Mouse (Mus musculus) kidney, embryonic 16.5 days (tissue): ENCODE measurements around the gene Metap1d. TPM values are rescaled to one million over a fixed set of nuclear protein-coding genes. Genes with fewer than 3 reads are reported as not detected.

ENCODE experiments used
- ATAC-seq: fragments of 200-750 bp; cut with Nextera tagmentation; 2 replicates; pipeline ENCODE4 v1.8.0; 2017; ENCODE audit warnings: moderate TSS enrichment; ENCODE audit not compliant: low FRiP score, low TSS enrichment
- H3K27ac ChIP-seq: fragments of 300-500 bp; sonication (generic); 2 replicates; pipeline ENCODE4 v1.5.1; 2014; ENCODE audit warnings: low read length
- H3K27me3 ChIP-seq: fragments of 300-500 bp; sonication (generic); 2 replicates; pipeline ENCODE4 v1.6.1; 2014; ENCODE audit warnings: low read length, control low read depth, mixed read lengths; ENCODE audit not compliant: insufficient read depth
- H3K36me3 ChIP-seq: fragments of 300-500 bp; sonication (generic); 2 replicates; pipeline ENCODE4 v1.6.1; 2014; ENCODE audit warnings: low read length, control low read depth, mixed read lengths; ENCODE audit not compliant: insufficient read depth
- H3K4me1 ChIP-seq: fragments of 300-500 bp; sonication (generic); 2 replicates; pipeline ENCODE4 v1.6.1; 2014; ENCODE audit warnings: low read length, control low read depth, mixed read lengths; ENCODE audit not compliant: insufficient read depth
- H3K4me2 ChIP-seq: fragments of 300-500 bp; sonication (generic); replicated peaks from 2 replicates; pipeline ENCODE4 v1.6.1; 2014; ENCODE audit warnings: low read depth, low read length
- H3K4me3 ChIP-seq: fragments of 300-500 bp; sonication (generic); 2 replicates; pipeline ENCODE4 v1.5.1; 2014; ENCODE audit warnings: mild to moderate bottlenecking, low read length
- H3K9ac ChIP-seq: fragments of 300-500 bp; sonication (generic); replicated peaks from 2 replicates; pipeline ENCODE4 v1.6.1; 2014; ENCODE audit warnings: low read length
- H3K9me3 ChIP-seq: fragments of 300-500 bp; sonication (generic); 2 replicates; pipeline ENCODE4 v1.6.1; 2016; ENCODE audit warnings: low read length, control low read depth
- WGBS: fragments of 180-500 bp; shearing (Covaris S2); extraction: QIAGEN DNeasy Blood & Tissue Kit; methylation state at CpG from one replicate; pipeline ENCODE4 v1.1.7; 2014; 5-methylcytosine and 5-hydroxymethylcytosine counted together
- polyA plus RNA-seq: library from polyadenylated mRNA; unstranded; fragments of >200 nt; fragmentation: Nextera tagmentation; extraction: Ambion mirVana; gene quantifications from 2 replicates; pipeline ENCODE4 v1.2.1, GENCODE M21; 2015

Gene Metap1d
- polyA plus RNA-seq, 1 experiment from 2014 or later: 46.9 TPM

- Histone ChIP-seq H3K4me3 (peak overlapping the region; percentile 55), H3K36me3 (no peaks in the 10 kb centered on the region), H3K27me3 (peaks cover 100% of the 10 kb centered on the region), H3K4me1 (peaks cover 15% of the 10 kb centered on the region), H3K9me3 (no peaks in the 10 kb centered on the region), H3K27ac (no peak overlapping the region), H3K4me2 (peak overlapping the region; percentile 93), H3K9ac (0 out of 2 replicates have a peak overlapping the region, but pooled peaks have one; percentile 19)
- under 1% methylated on average over 60 of the region's 60 CpGs for WGBS
- ATAC-seq: peak; percentile 91
These were observed 76.7 kb downstream of the Metap1d start for GRCm38 (mm10) chr2:71529511-71530351.

- Histone ChIP-seq H3K9me3 (no peaks in the 10 kb centered on the region), H3K9ac (no peak overlapping the region), H3K27me3 (peaks cover 98% of the 10 kb centered on the region), H3K4me3 (no peak overlapping the region), H3K36me3 (no peaks in the 10 kb centered on the region), H3K27ac (no peak overlapping the region), H3K4me1 (peaks cover 15% of the 10 kb centered on the region), H3K4me2 (no peak overlapping the region)
- ATAC-seq: no peak
- under 1% methylated on average over 34 of the region's 34 CpGs for WGBS
These were observed 77.5 kb downstream of the Metap1d start for GRCm38 (mm10) chr2:71530391-71531123.

GRCm38 (mm10) chr2:71531124-71531590 is 78.1 kb downstream of the Metap1d start:
- Histone ChIP-seq H3K4me2 (no peak overlapping the region), H3K36me3 (no peaks in the 10 kb centered on the region)
- ATAC-seq: no peak

GRCm38 (mm10) chr2:71531990-71532970 is 79.2 kb downstream of the Metap1d start:
- Histone ChIP-seq H3K9ac (no peak overlapping the region), H3K9me3 (no peaks in the 10 kb centered on the region), H3K27me3 (peaks cover 96% of the 10 kb centered on the region), H3K4me2 (no peak overlapping the region), H3K27ac (no peak overlapping the region), H3K4me3 (no peak overlapping the region), H3K4me1 (peaks cover 15% of the 10 kb centered on the region), H3K36me3 (no peaks in the 10 kb centered on the region)
- no peak for ATAC-seq
- WGBS: 1% methylated on average over 43 of the region's 43 CpGs

More at GRCm38 (mm10) chr2:71531124-71531590, 78.1 kb downstream of the Metap1d start:
- Histone ChIP-seq H3K27ac (no peak overlapping the region), H3K4me3 (no peak overlapping the region), H3K27me3 (peaks cover 96% of the 10 kb centered on the region), H3K9ac (no peak overlapping the region), H3K4me1 (peaks cover 15% of the 10 kb centered on the region), H3K9me3 (no peaks in the 10 kb centered on the region)
- WGBS: under 1% methylated on average over 12 of the region's 12 CpGs

GRCm38 (mm10) chr2:71533094-71533493 is 80.0 kb downstream of the Metap1d start:
- whole genome bisulfite sequencing: 8% methylated on average over 5 of the region's 5 CpGs
- H3K9me3 ChIP-seq: no peaks in the 10 kb centered on the region
- H3K4me2 ChIP-seq: no peak overlapping the region
- H3K36me3 ChIP-seq: no peaks in the 10 kb centered on the region
- H3K4me1 ChIP-seq: peaks cover 15% of the 10 kb centered on the region
- H3K9ac ChIP-seq: no peak overlapping the region
- no peak for ATAC-seq
- no peak overlapping the region for H3K4me3 ChIP-seq
- H3K27me3 ChIP-seq: peaks cover 97% of the 10 kb centered on the region
- H3K27ac ChIP-seq: no peak overlapping the region

GRCm38 (mm10) chr2:71534242-71535052 is 81.4 kb downstream of the Metap1d start:
- no peak overlapping the region for H3K27ac ChIP-seq
- H3K4me2 ChIP-seq: no peak overlapping the region

GRCm38 (mm10) chr2:71540611-71541417 is 87.7 kb downstream of the Metap1d start:
- Histone ChIP-seq H3K36me3 (no peaks in the 10 kb centered on the region), H3K4me2 (peak overlapping the region; percentile 36), H3K9ac (no peak overlapping the region), H3K27me3 (peaks cover 96% of the 10 kb centered on the region), H3K27ac (no peak overlapping the region), H3K9me3 (no peaks in the 10 kb centered on the region), H3K4me3 (peak overlapping the region; percentile 15), H3K4me1 (peaks cover 30% of the 10 kb centered on the region)
- ATAC-seq: no peak
- WGBS: 1% methylated on average over 47 of the region's 48 CpGs

More at GRCm38 (mm10) chr2:71534242-71535052, 81.4 kb downstream of the Metap1d start:
- Histone ChIP-seq H3K9ac (no peak overlapping the region), H3K4me1 (peaks cover 11% of the 10 kb centered on the region), H3K36me3 (no peaks in the 10 kb centered on the region), H3K27me3 (peaks cover 97% of the 10 kb centered on the region), H3K9me3 (no peaks in the 10 kb centered on the region), H3K4me3 (no peak overlapping the region)
- ATAC-seq: no peak
- under 1% methylated on average over 20 of the region's 20 CpGs for WGBS
